Mouse (Mus musculus) frontal cortex, adult 2 months (tissue): Measurements from ENCODE around the gene Minos1. TPM values are rescaled to one million over a fixed set of nuclear protein-coding genes. Genes with fewer than 3 reads are reported as not detected.

ENCODE experiments used
- DNase-seq, 2 experiments: peaks; one replicate each; pipeline ENCODE4 v3.0.0; 2022; ENCODE audit warnings: low spot score in 1 of 2; ENCODE audit errors: extremely low spot score in 1 of 2
- polyA plus RNA-seq: library from polyadenylated mRNA; depleted of rRNA; stranded (reverse); fragments of >200 nt; gene quantifications from 2 replicates; pipeline ENCODE4 v1.2.3, GENCODE M21; 2012

The Minos1 gene
- polyA plus RNA-seq, 1 experiment = 162 TPM

DNA sequence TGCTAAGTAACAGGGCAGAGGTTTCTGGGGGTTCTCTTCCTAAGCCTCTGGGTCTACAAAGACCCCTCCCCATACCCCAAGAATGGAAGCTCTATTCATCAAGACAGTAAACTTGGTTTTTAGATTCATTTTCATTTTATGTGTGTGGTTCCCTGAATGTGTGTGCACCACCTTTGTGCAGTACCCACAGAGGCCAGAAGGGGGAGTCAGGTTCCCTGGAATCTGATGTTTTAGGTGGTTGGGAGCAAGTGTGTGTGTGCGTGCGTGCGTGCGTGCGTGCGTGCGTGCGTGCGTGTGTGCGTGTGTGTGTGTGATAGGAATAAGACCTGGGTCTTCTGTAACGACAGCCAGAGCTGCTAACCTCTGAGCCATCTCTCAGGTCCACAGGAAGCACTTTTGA is 14.2 kb upstream of the Minos1 start:
- no peak for DNase-seq

DNA sequence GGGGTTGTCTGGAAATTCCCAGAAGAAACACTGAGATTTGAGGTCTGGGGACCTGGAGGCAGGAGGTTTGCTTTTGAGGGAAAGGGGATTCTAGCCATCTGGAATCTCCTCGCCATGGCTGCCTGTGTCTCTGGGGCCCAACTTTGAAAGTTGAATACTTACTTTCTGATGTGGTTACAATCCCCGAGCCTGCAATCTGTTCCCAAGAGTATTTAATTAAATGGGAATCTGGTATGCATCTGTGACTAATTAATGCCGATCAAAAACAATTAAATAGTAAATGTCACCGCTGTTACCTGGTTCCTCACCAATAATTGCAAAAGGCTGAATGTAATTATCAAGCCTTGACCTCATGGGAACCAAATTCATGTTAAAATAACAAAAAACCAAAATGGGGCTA is 13.7 kb upstream of the Minos1 start:
- no peak for DNase-seq

DNA sequence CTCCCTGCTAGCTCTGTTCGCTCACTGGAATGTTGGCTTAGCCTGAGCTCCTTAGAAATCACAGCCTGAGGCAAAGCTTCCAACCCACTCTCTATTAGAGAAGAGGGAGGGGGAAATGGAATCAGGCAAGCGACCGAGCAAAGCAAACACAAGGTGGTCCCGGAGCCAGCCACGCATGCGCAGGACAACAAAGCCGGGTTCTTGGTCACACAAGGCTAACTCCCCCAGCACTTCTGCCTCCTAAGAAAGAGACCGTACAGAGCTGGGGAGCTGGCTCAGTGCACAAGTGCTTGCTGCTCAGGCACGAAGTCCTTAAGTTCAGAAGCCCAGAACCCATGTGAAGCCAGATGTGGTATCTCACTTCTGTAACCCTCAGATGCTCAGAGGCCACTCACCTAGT is 12.1 kb upstream of the Minos1 start:
- no peak for DNase-seq

DNA sequence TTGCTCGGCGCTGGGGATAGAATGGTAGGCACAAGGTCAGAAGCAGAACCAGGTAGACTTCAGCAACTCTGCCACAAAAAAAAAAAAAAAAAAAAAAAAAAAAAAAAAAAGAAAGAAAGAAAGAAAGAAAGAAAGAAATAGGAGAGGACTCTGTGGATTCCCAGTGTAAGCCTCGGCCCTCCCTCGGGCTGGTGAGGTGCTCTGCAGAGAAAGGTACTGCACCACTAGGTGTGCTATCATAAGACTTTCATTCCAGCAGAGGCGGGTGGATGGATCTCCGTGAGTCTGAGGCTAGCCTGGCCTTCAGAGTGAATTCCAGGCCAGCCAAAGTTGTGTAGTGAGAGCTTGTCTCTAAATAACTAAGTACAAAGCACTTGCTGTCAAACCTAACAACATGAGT is 10.9 kb upstream of the Minos1 start:
- DNase-seq = no peak

DNA sequence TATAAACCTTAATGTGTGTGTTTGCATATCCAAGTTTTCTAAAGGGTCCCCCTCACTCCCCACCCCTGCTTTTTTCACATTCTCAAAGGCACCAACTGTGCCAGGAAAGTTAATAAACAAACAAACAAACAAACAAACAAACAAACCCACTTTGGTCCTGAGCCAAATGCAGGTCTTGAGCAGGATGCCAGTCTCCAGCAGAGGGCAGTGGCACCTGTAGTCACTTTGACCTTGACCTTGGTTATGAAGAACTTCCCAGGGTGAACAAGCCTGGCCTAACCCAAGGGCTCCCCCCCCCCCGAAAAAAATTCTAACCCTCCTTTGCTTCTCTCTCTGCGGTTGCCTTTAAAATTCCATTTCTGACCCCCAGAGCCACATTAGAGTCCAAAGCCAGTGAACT is 9.4 kb upstream of the Minos1 start:
- no peak for DNase-seq

DNA sequence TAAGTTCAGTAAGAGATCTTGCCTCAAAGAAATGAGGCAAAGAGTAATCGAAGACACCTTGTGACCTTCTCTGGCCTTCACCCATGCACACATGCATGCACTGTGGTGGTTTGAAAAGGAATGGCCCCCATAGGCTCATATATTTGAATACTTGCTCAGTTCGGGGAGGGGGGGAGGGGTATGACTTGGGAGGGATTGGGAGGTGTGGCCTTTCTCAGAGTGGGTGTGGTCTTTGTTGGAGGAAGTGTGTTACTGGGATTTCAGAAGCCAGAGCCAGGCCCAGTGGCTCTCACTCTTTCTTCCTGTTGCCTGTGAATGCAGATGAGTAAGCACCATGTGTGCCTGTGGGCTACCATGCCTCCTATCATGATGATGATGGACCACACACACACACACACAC is 5.1 kb upstream of the Minos1 start:
- DNase-seq = no peak

DNA sequence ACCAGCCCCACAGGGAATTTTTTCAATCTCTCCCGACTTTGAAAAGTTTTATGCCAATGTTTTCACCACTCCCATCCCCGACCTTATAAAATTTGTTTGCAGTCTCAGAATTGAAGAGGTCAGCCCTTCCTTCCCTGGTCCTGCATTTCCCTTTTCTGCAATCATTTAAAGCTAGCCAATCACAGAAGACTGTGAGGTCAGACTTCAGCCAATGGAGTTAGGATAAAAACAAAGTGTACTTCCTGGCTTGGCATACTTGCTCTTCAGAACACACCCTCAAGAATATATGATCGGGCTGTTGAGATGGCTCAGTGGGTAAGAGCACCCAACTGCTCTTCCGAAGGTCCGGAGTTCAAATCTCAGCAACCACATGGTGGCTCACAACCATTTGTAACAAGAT is 2.2 kb upstream of the Minos1 start:
- no peak for DNase-seq

DNA sequence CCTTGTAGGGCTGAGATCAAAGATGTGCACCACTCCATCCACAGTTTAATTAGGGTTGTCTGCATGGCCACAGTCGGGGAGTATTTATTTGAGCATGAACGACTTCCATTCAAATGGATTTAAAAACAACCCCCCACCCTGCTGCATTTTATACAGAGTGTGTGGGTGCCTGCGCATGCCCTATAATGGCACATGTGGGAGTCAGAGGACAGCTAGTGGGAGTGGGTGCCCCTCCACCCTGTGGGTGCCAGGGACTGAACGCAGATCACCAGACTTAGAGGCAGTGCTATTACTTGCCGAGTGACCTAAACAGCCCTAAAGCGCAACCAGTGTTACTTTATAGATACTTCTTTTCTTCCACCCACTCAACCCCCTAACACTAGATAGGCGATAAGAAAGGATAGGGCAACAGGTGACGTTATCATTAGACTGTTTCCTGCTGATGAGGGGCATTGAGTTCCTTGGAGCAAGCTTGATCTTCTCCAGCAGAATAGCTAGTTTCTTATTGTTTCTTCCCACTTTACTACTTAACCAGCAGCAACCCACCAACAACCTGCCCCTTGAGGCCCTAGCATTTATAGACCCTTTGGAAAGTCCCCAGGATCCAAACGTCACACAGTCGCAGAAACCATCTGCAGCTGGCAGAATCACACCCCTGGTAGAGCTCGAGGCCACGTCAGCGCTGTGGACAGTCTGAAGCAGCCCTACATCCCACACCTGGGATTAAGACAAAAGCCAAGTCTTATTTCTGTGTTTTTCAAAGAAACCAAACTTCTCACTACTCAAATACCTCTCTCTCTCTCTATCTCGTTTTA is 1.2 kb upstream of the Minos1 start:
- peak in 1 of 2 experiments; percentile 30 for DNase-seq

DNA sequence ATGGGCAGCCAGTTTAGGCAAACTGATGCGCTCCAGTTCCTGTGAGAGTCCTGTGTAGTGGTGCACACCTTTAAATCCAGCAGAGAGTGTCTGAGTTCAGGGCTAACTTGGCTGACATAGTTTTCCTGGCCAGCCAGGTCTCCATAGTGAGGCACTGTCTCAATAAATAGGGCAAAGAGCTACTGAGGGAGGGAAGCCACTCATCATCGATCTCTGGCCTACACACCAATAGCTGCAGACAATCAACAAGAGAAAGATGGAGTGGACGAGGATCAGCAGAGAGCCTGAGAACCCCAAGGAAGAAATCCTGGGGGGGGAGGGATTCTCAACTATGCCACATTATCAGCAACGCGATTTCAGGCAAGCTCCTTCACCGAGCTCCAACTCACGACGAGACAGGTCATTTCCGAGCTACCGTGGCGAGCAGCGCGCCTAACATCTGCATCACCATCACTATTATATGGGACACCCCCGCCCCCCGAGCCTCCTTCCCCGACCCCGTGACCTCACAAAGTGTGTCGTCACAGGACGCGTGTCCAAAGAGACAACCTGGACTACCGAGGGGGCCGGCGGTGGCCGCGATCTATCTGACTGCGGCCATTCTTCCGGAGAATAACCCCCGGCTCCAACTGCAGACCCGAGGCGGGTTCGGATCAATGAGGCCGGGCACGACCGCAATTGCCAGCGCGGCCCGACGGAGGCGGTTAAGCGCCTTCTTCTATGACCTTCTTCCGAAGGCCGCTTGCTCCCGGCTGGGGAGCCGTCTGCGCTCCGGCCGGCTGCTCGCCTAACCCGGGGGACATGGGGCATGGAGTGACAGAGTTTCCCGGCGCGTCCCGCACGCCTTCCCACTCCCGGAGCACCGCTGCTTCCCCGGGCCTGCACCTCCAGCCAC is 860 bp downstream of the Minos1 start:
- peak in 1 of 2 experiments; percentile 27 for DNase-seq

DNA sequence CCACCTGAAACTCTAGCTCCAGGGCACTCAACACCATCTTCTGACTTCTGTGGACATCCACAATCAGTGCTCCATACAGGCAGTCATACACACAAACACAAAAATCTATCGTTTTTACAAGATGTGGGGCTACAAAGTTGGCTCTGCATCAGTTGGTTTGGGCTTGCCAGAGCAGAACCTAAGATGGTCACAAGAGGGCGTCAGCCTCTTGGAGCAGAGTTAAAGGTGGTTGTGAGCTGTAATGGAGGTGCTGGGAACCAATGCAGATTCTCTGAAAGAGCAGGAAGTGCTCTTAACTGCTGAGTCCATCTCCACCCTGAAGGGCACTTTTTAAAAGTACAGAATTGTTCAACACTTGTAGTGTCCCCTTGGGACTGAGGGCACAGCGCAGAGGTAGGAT is 4.4 kb downstream of the Minos1 start:
- DNase-seq = no peak

DNA sequence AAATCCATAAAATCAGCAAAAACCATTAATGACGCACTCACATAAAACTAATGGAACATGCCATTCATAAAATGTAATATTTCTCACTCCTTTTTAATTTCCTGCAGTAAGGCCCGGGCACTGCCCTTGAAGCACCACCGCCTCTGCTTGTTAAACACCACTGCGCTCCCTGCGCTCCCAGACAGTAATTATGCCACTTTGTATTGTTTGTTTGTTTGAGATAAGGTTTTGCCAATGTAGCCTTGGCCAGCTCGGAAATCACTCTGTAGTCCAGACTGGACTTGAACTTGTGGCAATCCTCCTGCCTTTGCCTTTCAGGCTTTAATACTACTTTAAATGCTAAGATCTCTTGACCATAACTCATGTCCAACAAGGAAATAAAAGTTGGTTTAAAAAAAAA is 6.0 kb downstream of the Minos1 start:
- no peak for DNase-seq

DNA sequence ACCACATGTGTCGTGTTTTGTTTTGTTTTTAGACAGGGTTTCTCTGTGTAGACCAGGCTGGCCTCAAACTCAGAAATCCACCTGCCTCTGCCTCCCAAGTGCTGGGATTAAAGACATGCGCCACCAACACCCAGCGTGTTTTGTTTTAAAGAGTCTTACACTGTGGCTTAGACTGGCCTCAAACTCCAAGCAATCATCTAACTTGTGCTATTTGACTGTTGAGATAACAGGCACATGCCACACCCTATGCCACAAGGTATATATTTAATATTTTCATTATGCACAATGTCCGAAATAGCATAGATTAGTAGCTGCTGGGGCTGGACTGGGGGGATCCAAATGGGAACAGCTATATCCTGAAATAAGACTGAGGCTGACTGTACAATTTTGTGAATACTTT is 8.4 kb downstream of the Minos1 start:
- no peak for DNase-seq

DNA sequence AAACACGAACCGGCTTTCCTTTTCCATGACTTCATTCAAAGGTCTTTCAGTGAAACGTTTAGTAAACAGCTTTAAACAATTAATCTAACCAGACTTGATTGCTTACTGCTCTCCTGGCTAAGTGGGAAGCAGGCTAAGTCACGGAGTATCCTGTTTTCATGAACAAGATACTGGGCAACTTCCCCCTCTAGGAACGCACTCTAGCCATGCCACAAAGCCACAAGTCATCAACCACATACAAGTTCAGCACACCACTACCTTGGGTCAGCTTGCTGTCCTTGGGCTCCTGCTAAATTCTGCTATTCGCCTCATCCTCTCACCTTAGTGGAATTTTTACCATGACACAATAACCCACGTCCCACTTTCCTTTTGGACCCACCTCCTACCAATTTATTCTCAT is 9.9 kb downstream of the Minos1 start:
- no peak for DNase-seq

DNA sequence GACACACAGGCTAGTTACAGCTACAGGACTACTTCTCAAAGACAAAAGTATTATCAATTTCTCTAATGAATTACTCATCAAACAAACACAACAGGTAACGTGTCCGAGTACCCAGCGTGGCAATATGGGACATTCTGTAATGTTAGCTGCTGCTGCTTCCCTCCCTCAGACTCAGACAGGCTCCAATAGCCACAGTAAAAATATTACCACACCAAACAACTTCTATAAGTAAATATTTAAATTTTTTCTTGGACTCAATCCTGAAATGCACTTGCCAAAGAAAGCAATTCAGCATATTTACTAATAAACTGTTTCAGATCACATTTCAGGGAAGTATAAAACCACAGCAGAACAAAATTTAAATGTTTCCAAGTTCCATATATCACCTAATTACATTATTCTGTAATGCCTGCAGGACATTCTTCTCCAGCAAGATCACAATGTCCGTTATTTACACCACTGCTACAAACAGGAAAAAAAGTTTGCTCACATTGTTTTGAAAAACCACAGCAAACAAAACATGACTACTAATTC is 10.6 kb downstream of the Minos1 start:
- no peak for DNase-seq

DNA sequence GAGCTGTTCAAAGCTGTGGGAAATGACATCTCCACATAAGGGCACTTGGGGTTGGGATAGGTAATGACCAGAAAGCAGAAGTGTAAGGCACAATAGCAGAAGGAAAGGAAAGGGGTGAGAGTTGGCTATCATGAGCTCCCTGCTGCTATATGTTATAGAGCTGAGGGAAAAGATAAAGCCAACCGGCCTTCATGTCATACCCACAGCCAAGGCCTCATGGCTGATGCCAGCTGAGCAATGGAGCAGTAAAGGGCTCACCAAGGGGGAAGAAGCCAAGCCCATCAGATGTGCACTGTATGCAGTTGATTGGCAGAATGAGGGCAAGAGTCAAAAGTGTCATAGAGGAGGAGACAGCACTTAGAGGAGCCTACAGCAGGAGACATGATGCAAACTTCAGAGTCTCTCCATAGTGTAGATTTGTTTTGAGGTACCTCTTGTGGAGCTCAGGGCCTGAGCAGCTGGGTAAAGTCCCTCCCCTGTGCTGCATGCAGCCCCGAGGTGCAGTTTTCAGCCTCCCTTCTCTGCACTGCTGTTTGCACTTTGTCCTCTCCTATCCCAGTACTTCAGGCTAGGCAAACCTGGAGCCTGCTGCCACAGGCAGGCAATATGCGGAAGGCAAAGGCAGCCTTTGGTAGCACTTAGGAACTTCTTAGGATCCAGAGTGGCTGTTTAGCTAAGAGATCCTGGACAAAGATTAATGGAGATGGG is 14.4 kb downstream of the Minos1 start:
- DNase-seq = no peak

DNA sequence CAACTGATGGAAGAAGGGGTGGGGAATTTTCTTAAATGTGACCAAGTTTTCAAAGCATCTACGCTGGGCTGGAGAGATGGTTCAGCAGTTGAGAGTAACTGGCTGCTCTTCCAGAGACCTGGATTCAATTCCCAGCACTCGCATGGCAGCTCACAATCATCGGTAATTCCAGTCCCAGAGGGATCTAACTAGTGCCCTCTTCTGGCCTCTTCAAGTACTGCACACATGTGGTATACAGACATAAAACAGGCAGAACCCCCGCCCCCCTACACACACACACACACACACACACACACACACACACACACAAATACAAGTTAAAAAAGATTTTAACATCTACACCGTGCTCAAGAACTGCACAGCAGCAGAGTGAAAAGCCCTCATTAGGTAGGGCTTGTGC is 15.2 kb downstream of the Minos1 start:
- DNase-seq = no peak

DNA sequence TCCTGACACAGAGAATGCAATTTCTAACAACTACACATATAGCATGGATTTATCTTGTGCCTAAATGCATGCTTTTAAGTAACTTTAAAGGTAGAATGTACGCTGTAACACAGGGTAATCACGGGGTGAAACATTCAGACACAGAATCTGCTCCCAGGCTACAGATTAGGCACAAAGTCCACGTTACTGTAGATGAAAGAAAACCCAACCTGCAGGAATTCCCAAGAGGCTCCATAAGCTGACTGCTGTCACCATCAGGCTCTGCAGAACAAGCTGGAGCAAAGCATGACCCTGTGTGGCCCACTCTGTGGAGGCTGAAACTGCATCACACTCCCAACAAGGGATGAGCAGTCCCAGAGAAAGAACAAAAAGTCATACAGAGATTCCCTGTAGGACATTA is 18.4 kb downstream of the Minos1 start:
- no peak for DNase-seq

DNA sequence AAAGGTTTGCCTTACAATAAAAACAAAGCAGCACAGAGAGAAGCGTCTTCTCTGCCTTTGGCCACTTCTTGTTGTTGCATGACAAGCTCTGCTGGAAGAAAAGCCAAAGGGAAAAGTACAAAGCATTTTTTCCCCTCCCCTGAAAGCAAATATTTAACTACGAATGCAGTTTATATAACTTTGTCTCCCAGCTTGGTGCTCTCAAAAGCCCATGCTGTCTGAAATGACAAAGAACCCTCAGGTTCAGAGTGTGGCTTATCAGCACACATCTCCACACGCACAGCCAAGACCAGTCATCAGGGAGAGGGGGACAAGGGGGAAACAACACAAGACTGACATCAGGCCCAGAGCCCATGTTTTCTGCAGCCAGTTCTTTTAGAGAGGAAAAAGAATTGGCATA is 19.5 kb downstream of the Minos1 start:
- DNase-seq = no peak

DNA sequence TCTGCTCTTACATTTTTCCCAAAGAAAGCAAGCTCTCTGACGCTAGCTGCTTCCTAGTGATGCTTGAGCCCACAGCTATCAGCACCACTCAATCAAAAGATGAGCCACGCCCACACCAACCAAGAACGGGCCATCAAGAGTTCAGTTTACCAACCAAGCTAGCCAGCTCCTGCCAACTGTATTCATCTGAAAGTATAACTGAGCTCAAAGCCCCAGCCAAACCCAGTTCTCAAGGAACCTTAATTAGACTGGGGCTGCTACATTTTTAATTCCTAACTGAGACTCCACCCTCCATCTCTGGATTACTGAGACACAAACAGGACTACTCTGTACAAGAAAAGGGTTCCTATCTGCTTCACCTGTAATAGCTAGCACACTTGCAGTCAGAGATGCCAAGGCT is 20.1 kb downstream of the Minos1 start:
- no peak for DNase-seq

DNA sequence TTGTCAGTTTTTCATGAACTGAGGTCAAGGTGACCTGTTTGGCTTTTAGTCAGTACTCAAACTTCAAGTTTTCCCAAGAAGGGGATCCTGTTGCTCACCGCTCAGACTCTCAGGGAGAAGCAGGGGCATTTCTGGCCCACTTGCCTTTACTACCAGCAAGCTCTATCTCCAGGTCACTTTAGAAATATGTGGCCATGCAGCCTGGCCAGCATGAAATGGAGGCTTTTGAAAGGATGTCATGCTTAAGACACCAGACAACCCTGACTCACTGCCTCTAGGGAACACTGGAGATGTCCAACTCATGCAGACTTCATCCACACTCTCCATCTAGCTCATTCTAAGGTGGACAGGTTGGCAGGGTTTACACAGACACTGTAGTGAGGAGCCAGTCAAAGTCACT is 25.5 kb downstream of the Minos1 start:
- no peak for DNase-seq

DNA sequence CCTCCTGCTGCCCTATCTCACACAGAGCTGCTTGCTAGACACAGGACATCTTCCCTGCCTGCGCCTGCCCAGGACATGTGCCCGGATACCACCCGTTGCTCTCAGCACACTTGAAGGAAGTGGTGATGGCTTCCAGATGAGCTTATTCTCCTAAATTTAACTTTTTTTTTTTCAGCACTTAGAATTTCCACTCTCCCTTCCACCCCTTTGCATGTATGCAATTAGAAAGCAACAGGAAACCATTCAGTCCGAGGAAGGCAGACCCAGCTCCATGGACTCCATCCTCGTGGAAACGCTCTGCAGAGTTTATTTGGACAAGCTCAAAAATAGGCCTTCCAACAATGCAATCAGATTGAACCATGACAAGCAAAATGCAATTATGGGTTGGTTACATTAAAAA is 29.4 kb downstream of the Minos1 start:
- DNase-seq = no peak
